Mouse (Mus musculus) hindbrain, embryonic 10.5 days (tissue): ENCODE measurements around the gene Atp6v1c2. TPM values are rescaled to one million over a fixed set of nuclear protein-coding genes. Genes with fewer than 3 reads are reported as not detected.

Experiments
- DNase-seq: peaks from one replicate; pipeline ENCODE4 v3.0.0-alpha.2; 2017; ENCODE audit warnings: low spot score
- H3K27ac ChIP-seq: fragments of 300-500 bp; sonication (generic); 2 replicates; pipeline ENCODE4 v1.5.1; 2016; ENCODE audit warnings: mild to moderate bottlenecking, moderate library complexity
- H3K27me3 ChIP-seq: fragments of 300-500 bp; sonication (generic); 2 replicates; pipeline ENCODE4 v1.6.1; 2016; ENCODE audit warnings: mild to moderate bottlenecking; ENCODE audit not compliant: poor library complexity, insufficient read depth, severe bottlenecking
- H3K36me3 ChIP-seq: fragments of 300-500 bp; sonication (generic); 2 replicates; pipeline ENCODE4 v1.6.1; 2016; ENCODE audit warnings: mild to moderate bottlenecking, moderate library complexity
- H3K4me1 ChIP-seq: fragments of 300-500 bp; sonication (generic); replicated peaks from 2 replicates; pipeline ENCODE4 v1.6.1; 2016; ENCODE audit warnings: mild to moderate bottlenecking
- H3K4me3 ChIP-seq: fragments of 300-500 bp; sonication (generic); 2 replicates; pipeline ENCODE4 v1.5.1; 2016; ENCODE audit warnings: mild to moderate bottlenecking, moderate library complexity
- H3K9me3 ChIP-seq: fragments of 300-500 bp; sonication (generic); 2 replicates; pipeline ENCODE4 v1.6.1; 2016; ENCODE audit warnings: mild to moderate bottlenecking, moderate library complexity
- WGBS: fragments of 180-500 bp; shearing (Covaris S2); methylation state at CpG from one replicate; pipeline ENCODE4 v1.1.7; 2016; 5-methylcytosine and 5-hydroxymethylcytosine counted together
- polyA plus RNA-seq: library from polyadenylated mRNA; unstranded; fragments of >200 nt; fragmentation: Nextera tagmentation; extraction: Ambion mirVana; gene quantifications from 2 replicates; pipeline ENCODE4 v1.2.1, GENCODE M21; 2016

Gene Atp6v1c2
- polyA plus RNA-seq, 1 experiment from 2014 or later = 0.72 TPM

DNA sequence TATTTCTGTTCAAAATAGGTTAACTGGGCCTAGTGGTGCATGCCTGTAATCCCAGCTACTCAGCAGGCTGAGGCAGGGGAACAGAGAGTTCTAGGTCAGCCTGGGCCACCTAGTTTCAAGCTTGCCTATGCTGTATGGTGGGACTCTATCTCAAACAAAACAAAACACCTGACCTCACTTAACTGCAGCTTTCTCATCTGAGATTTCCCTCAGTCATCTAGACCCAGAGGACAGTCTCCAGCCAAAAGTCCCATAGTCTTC is 89.8 kb downstream of the Atp6v1c2 start:
- no peak for DNase-seq
- Histone ChIP-seq H3K36me3 (no peaks in the 10 kb centered on the region), H3K9me3 (0 out of 2 replicates have a peak, but pooled peaks cover 2% of the 10 kb centered on the region), H3K4me3 (no peak overlapping the region), H3K4me1 (peaks cover 17% of the 10 kb centered on the region), H3K27ac (0 out of 2 replicates have a peak overlapping the region, but pooled peaks have one; percentile 18), H3K27me3 (no peaks in the 10 kb centered on the region)

DNA sequence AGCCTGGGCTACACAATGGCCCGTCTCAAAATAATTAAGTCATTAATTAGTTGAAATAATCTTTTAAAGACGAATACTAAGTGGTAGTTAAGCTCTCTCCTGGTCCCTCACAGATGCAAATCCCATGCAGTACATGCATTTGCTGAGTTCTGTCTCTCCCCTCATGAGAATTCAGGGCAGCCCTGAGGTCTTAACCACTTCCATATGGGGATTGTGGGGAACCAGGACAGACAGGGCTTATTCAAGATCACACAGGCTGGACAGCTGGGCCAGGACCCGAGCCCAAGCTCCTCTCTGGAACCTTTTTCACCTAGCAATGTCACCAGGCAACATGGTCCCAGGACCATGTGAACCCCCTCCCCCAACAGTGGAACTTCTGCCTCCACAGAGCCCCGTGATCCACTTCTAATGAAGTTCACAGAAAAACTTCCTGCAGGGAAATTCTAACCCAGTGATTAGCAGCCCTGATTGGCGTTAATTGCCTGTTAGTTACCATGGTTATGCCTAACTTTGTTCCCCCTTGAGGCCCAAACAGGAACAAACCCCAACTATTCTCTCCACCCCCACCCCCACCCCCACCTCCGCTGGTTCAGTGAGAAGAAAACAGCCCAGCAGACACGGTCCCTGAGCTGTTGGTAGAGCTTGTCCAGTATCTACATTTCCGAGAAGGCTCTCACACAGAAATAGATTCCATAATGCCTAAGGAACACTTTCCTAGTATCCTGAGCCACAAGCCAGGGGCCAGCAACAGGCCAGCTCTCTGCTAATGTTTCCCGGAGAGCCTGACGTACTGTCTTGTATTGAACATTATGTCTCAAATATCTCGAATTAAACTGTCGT is 90.4 kb downstream of the Atp6v1c2 start:
- WGBS = 59% methylated on average over 12 of the region's 12 CpGs
- peak overlapping the region; percentile 18; the same call in 1 of the 2 replicates for H3K27ac ChIP-seq
- 0 out of 2 replicates have a peak, but pooled peaks cover 2% of the 10 kb centered on the region for H3K9me3 ChIP-seq
- no peaks in the 10 kb centered on the region for H3K27me3 ChIP-seq
- peak; percentile 26 for DNase-seq
- H3K4me3 ChIP-seq = no peak overlapping the region
- no peaks in the 10 kb centered on the region for H3K36me3 ChIP-seq
- peaks cover 17% of the 10 kb centered on the region for H3K4me1 ChIP-seq

DNA sequence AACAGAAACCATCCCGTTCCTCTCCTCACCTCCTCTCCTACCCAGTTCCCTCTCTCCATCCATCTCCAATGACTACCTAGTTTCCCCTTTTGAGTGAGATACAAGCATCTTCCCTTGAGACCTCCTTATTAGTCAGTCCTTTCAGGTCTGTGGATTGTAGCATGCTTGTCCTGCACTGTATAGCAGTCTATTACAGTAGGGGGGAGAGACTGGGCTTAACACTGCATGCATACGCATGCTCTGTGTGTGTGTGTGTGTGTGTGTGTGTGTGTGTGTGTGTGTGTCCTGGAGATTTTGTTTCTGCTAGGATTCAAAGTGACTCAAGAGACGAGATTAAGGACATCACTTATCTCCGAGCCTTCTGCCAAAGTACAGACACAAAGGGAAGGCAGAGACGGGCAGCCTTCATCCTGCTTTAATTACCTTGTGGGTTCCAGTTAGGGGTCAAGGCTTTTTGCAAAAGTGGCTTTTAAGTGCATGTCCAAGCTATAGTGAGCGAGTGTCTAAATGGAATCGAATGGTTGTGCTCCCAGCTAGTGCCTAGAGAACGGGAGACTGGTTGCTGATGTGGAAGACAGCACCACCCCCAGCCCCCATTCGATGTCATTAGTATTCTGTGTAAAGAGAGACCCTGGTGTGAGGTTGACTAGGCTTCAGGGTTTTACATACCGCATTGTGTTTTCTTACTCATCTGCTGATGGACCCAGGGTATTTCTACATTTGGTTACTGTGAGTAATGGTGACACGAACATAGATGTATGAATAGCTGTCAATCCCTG is 93.4 kb downstream of the Atp6v1c2 start:
- Histone ChIP-seq H3K27ac (0 out of 2 replicates have a peak overlapping the region, but pooled peaks have one; percentile 18), H3K27me3 (no peaks in the 10 kb centered on the region), H3K4me3 (no peak overlapping the region), H3K36me3 (no peaks in the 10 kb centered on the region), H3K4me1 (peaks cover 24% of the 10 kb centered on the region), H3K9me3 (no peaks in the 10 kb centered on the region)
- DNase-seq = no peak
- WGBS = 62% methylated on average over 11 of the region's 11 CpGs

Other genes starting within 250 kb of the Atp6v1c2 start
- gene Kcnf1, start 152.5 kb downstream of the Atp6v1c2 start, polyA plus RNA-seq = 0.31 and 0.58 TPM in 2 replicates
- 501 and 623 TPM in 2 replicates for gene Pdia6, start 62.8 kb downstream of the Atp6v1c2 start, polyA plus RNA-seq
- 28.8 and 34.5 TPM in 2 replicates for gene Nol10, start 19.1 kb upstream of the Atp6v1c2 start, polyA plus RNA-seq
- 274 and 286 TPM in 2 replicates for gene Odc1, start 215.4 kb upstream of the Atp6v1c2 start, polyA plus RNA-seq